Mouse (Mus musculus): ENCODE data around the gene a. TPM values are rescaled to one million over a fixed set of nuclear protein-coding genes. Genes with fewer than 3 reads are reported as not detected.

Gene a
- polyA plus RNA-seq, 1 experiment from 2014 or later, result 0.42 TPM

- no peak for DNase-seq (ENCODE audit: low spot score)
- ATAC-seq (replicated peaks; ENCODE audit: low FRiP score, low read depth), result no peak
- Histone ChIP-seq H3K4me2 (ENCODE audit: low read length) (no peak overlapping the region), H3K4me1 (replicated peaks; ENCODE audit: insufficient read depth, low read length) (peaks cover 11% of the 10 kb centered on the region; the same call in 1 of the 2 replicates), H3K27me3 (ENCODE audit: insufficient read depth, low read length) (no peaks in the 10 kb centered on the region), H3K9ac (ENCODE audit: low read depth, low read length) (no peak overlapping the region), H3K4me3 (replicated peaks; ENCODE audit: low read depth, low read length) (no peak overlapping the region), H3K36me3 (ENCODE audit: insufficient read depth, low read length) (0 out of 2 replicates have a peak, but pooled peaks cover 4% of the 10 kb centered on the region), H3K27ac (no peak overlapping the region), H3K9me3 (replicated peaks; ENCODE audit: low read length) (no peaks in the 10 kb centered on the region)
- no peak for TF ChIP-seq CTCF (IDR thresholded peaks at IDR 0.05; ENCODE audit: low read depth)
- WGBS, result 69% methylated on average over 9 of the region's 9 CpGs
Observed at GRCm38 (mm10) chr2:155071027-155071426, 279.8 kb downstream of the a start.

GRCm38 (mm10) chr2:155072353-155073145 is 281.3 kb downstream of the a start:
- Histone ChIP-seq H3K9ac (ENCODE audit: low read depth, low read length) (no peak overlapping the region), H3K4me1 (replicated peaks; ENCODE audit: insufficient read depth, low read length) (peaks cover 11% of the 10 kb centered on the region; the same call in 1 of the 2 replicates), H3K4me2 (ENCODE audit: low read length) (no peak overlapping the region), H3K9me3 (replicated peaks; ENCODE audit: low read length) (no peaks in the 10 kb centered on the region), H3K4me3 (replicated peaks; ENCODE audit: low read depth, low read length) (no peak overlapping the region), H3K27me3 (ENCODE audit: insufficient read depth, low read length) (no peaks in the 10 kb centered on the region), H3K36me3 (ENCODE audit: insufficient read depth, low read length) (0 out of 2 replicates have a peak, but pooled peaks cover 4% of the 10 kb centered on the region), H3K27ac (no peak overlapping the region)
- 76% methylated on average over 8 of the region's 8 CpGs for WGBS
- no peak for TF ChIP-seq CTCF (IDR thresholded peaks at IDR 0.05; ENCODE audit: low read depth)
- DNase-seq (ENCODE audit: low spot score), result no peak
- no peak for ATAC-seq (replicated peaks; ENCODE audit: low FRiP score, low read depth)

GRCm38 (mm10) chr2:155073347-155073746 is 282.1 kb downstream of the a start:
- Histone ChIP-seq H3K27ac (peak overlapping the region; percentile 76; the same call in 1 of the 2 replicates), H3K9me3 (replicated peaks; ENCODE audit: low read length) (no peaks in the 10 kb centered on the region), H3K9ac (ENCODE audit: low read depth, low read length) (peak overlapping the region; percentile 65), H3K4me2 (ENCODE audit: low read length) (peak overlapping the region; percentile 85), H3K4me1 (replicated peaks; ENCODE audit: insufficient read depth, low read length) (peaks cover 11% of the 10 kb centered on the region; the same call in 1 of the 2 replicates), H3K4me3 (replicated peaks; ENCODE audit: low read depth, low read length) (peak overlapping the region; percentile 67), H3K36me3 (ENCODE audit: insufficient read depth, low read length) (0 out of 2 replicates have a peak, but pooled peaks cover 3% of the 10 kb centered on the region), H3K27me3 (ENCODE audit: insufficient read depth, low read length) (no peaks in the 10 kb centered on the region)
- no peak for TF ChIP-seq CTCF (IDR thresholded peaks at IDR 0.05; ENCODE audit: low read depth)
- DNase-seq (ENCODE audit: low spot score) (no peak), ATAC-seq (replicated peaks; ENCODE audit: low FRiP score, low read depth) (no peak)
- WGBS, result 14% methylated on average over 3 of the region's 3 CpGs

- Histone ChIP-seq H3K36me3 (ENCODE audit: insufficient read depth, low read length) (no peaks in the 10 kb centered on the region), H3K4me1 (replicated peaks; ENCODE audit: insufficient read depth, low read length) (peaks cover 11% of the 10 kb centered on the region; the same call in 1 of the 2 replicates), H3K9ac (ENCODE audit: low read depth, low read length) (peak within 1 kb of the TSS; percentile 65), H3K4me2 (ENCODE audit: low read length) (peak within 1 kb of the TSS; percentile 85), H3K27ac (peak within 1 kb of the TSS; percentile 76), H3K9me3 (replicated peaks; ENCODE audit: low read length) (no peaks in the 10 kb centered on the region), H3K4me3 (replicated peaks; ENCODE audit: low read depth, low read length) (peak within 1 kb of the TSS; percentile 67), H3K27me3 (ENCODE audit: insufficient read depth, low read length) (no peaks in the 10 kb centered on the region)
- ATAC-seq (replicated peaks; ENCODE audit: low FRiP score, low read depth), result peak; percentile 90
- TF ChIP-seq CTCF (IDR thresholded peaks at IDR 0.05; ENCODE audit: low read depth), result no peak
- WGBS, result under 1% methylated on average over 56 of the region's 56 CpGs
- peak; percentile 96 for DNase-seq (ENCODE audit: low spot score)
Observed at GRCm38 (mm10) chr2:155073978-155074765, 283.0 kb downstream of the a start, which contains the start of gene Ahcy. Ahcy (minus strand) TSS chr2:155074497.

GRCm38 (mm10) chr2:155074766-155075330 is 283.6 kb downstream of the a start:
- DNase-seq (ENCODE audit: low spot score) (no peak), ATAC-seq (replicated peaks; ENCODE audit: low FRiP score, low read depth) (no peak)
- Histone ChIP-seq H3K4me1 (replicated peaks; ENCODE audit: insufficient read depth, low read length) (peaks cover 11% of the 10 kb centered on the region; the same call in 1 of the 2 replicates), H3K4me2 (ENCODE audit: low read length) (peak overlapping the region; percentile 85), H3K4me3 (replicated peaks; ENCODE audit: low read depth, low read length) (peak overlapping the region; percentile 67), H3K36me3 (ENCODE audit: insufficient read depth, low read length) (no peaks in the 10 kb centered on the region), H3K27me3 (ENCODE audit: insufficient read depth, low read length) (no peaks in the 10 kb centered on the region), H3K9ac (ENCODE audit: low read depth, low read length) (peak overlapping the region; percentile 43; the same call in 1 of the 2 replicates), H3K27ac (peak overlapping the region; percentile 55; the same call in 1 of the 2 replicates), H3K9me3 (replicated peaks; ENCODE audit: low read length) (no peaks in the 10 kb centered on the region)
- WGBS, result 22% methylated on average over 12 of the region's 12 CpGs
- no peak for TF ChIP-seq CTCF (IDR thresholded peaks at IDR 0.05; ENCODE audit: low read depth)

GRCm38 (mm10) chr2:155075649-155076048 is 284.4 kb downstream of the a start:
- Histone ChIP-seq H3K4me3 (replicated peaks; ENCODE audit: low read depth, low read length) (no peak overlapping the region), H3K4me1 (replicated peaks; ENCODE audit: insufficient read depth, low read length) (peaks cover 11% of the 10 kb centered on the region; the same call in 1 of the 2 replicates), H3K27me3 (ENCODE audit: insufficient read depth, low read length) (no peaks in the 10 kb centered on the region), H3K9me3 (replicated peaks; ENCODE audit: low read length) (no peaks in the 10 kb centered on the region), H3K4me2 (ENCODE audit: low read length) (no peak overlapping the region), H3K27ac (no peak overlapping the region), H3K9ac (ENCODE audit: low read depth, low read length) (no peak overlapping the region), H3K36me3 (ENCODE audit: insufficient read depth, low read length) (no peaks in the 10 kb centered on the region)
- no peak for TF ChIP-seq CTCF (IDR thresholded peaks at IDR 0.05; ENCODE audit: low read depth)
- DNase-seq (ENCODE audit: low spot score) (no peak), ATAC-seq (replicated peaks; ENCODE audit: low FRiP score, low read depth) (no peak)
- 75% methylated on average over 6 of the region's 6 CpGs for WGBS
